8 mouse cellular contexts compared by ENCODE assay signal in the genomic region with DNA sequence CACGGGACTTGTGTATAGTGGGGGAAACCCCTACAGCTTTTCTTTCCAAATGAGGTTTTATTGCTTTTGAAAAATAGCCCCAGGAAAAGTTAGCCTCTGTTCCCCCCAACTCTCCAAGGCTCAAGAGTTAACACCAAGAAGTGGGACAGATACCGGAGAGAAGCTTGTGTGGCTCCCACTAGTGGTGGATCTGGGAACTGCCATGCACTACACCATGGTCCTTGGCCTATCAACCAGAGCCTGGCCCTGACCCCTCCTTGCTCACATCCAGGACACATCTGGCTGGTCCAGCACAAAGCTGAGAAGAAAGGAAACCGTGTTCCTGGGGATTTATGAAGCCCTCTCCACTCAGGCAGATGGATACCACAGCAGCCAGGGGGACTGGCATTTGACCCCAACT.
DNase-seq lines count a peak whose midpoint lies in the region; ATAC-seq lines count a peak whose summit lies in the region.

No protein-coding gene starts in this region.

- peak; percentile 36 to 80 for DNase-seq in heart, adult 18-20 months
- no peak for DNase-seq in heart, postnatal 25 days (ENCODE audit: low spot score)
- DNase-seq in urinary bladder, postnatal 14 days (ENCODE audit: low spot score): peak; percentile 66
- no peak for DNase-seq in urinary bladder, adult 2 months (ENCODE audit: low spot score)
- DNase-seq in embryo, embryonic 11.5 days (ENCODE audit: low read depth, low spot score): peak; percentile 27
- peak; percentile 57 for DNase-seq in induced T-regulatory cell, adult 2 months (ENCODE audit: low read depth)
- DNase-seq in mesoderm, embryonic 11.5 days (ENCODE audit: low read depth, low spot score): peak; percentile 68

- no peak for ATAC-seq in activated CD4-positive, CD25-positive, alpha-beta regulatory T cell, adult 4 months

- intact Hi-C loops in heart, postnatal 25 days (cut with DNase I): no loop called here

Comparison
In these comparisons a context has a peak if more than half of its experiments do, and no peak if none do; other contexts are left out.
1. DNase-seq: peak in heart, adult 18-20 months (2 of 2), urinary bladder, postnatal 14 days (single experiment), embryo, embryonic 11.5 days (single experiment), induced T-regulatory cell, adult 2 months (single experiment) and mesoderm, embryonic 11.5 days (single experiment); none in heart, postnatal 25 days (single experiment) and urinary bladder, adult 2 months (single experiment).